Mouse (Mus musculus): ENCODE data around the gene Tut7.
"Not testable (repeated sequence)": the region's sequence is repeated elsewhere in the genome, so short reads cannot be mapped to it uniquely, and the experiment has no call there.

The Tut7 gene

DNA sequence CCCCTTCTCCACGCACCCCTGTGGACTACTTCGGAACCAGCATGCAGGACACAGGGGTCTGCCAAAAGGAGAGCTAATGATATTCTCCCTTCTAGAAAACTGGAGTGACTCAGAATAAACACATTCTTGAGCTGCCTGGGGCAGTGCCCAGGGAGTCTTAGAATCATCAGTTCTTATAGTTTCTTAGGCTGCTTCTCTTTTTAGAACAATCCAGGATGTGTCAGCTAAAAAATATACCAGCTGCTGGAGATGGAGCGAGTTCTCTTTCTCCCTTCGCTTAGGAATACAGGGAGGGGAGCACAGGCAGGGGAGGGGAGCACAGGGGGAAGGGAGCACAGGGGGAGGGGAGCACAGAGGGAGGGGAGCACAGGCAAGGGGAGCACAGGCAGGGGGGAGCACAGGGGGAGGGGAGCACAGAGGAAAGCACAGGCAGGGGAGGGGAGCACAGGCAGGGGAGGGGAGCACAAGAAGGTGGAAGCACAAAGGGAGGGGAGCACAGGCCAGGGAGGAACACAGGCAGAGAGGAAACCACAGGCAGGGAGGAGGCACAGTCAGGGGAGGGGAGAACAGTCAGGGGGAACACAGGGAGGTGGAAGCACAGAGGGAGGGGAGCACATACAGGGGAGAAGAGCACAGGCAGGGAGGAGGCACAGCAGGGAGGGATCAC, 12.0 kb upstream of the Tut7 start:
- in situ Hi-C loops (cut with MboI; ENCODE audit: low sequenced_read_pairs) = loop anchor here (25.0 kb wide), 1 partner anchor 1198 kb away; no protein-coding TSS in a partner anchor

GRCm38 (mm10) chr13:59832871-59833270, 9.9 kb upstream of the Tut7 start:
- in situ Hi-C loops (cut with MboI; ENCODE audit: low sequenced_read_pairs) = loop anchor here (25.0 kb wide), 1 partner anchor 1196 kb away; no protein-coding TSS in a partner anchor

DNA sequence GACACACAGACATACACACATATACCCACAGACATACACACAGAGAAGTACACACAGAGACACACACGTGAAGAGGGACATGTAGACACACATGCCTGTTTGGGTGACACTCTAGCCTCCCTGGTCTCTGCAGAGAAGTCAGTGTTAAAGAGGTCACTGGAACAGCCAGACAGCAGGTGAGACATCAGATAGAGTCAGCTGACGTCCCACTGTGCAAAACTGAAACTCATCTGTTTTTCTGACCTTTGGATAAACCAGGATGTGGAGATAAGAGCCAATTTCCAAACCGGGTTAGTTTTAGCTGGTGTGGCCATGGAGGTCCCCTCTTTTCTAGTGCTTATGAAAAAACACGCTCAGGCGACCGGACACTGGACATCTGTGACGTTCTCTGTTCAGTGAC, 9.5 kb upstream of the Tut7 start:
- in situ Hi-C loops (cut with MboI; ENCODE audit: low sequenced_read_pairs) = loop anchor here (25.0 kb wide), 1 partner anchor 1195 kb away; no protein-coding TSS in a partner anchor

DNA sequence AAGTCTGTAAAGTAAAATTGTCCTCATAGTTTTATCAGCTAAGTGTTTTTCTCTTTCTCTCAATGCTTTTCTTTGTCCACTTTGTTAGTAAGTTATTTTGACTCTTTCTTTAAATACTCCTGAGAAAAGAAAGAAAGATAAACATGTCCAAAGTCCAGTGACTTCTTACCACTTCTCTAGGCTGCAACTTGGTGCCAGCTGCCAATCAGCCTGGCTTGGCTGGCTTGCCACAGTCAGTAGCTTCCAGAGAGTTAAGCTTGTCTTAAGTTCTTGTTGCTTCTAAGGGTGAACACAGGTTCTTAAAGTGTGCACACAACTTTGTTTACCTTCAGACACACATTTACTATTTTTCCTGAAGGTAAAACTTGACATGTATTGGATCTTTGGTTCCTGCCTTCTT, 3.0 kb upstream of the Tut7 start:
- in situ Hi-C loops (cut with MboI; ENCODE audit: low sequenced_read_pairs) = loop anchor here (25.0 kb wide), 1 partner anchor 1189 kb away; no protein-coding TSS in a partner anchor

GRCm38 (mm10) chr13:59820836-59821235, 2.1 kb downstream of the Tut7 start:
- in situ Hi-C loops (cut with MboI; ENCODE audit: low sequenced_read_pairs) = no loop called here

- in situ Hi-C loops (cut with MboI; ENCODE audit: low sequenced_read_pairs) = no loop called here
Observed at GRCm38 (mm10) chr13:59820114-59820513, 2.8 kb downstream of the Tut7 start.

GRCm38 (mm10) chr13:59817352-59817751, 5.6 kb downstream of the Tut7 start:
- in situ Hi-C loops (cut with MboI; ENCODE audit: low sequenced_read_pairs) = no loop called here

DNA sequence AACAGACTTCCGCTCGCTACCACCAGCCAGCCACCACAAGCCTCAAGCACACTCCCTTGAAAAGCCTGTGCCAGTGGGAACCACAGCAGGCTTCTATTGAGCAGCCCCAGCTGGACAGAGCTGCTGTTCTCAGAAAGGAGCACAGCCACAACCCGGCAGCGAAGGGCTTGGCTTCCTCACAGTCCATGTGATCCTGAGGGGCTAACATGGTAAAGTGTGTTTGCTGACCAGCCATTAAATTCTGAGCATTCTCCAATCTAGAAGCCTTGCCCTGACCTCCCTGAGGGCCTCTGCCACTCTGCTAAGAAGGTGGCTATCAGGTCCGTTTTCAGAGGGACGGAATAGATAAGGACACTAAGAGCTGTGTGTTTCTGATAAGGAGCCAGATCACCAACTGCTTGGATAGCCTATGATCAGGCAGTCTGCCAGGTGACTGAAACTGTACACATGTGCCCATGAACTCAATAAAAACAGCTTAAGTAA, 8.8 kb downstream of the Tut7 start:
- in situ Hi-C loops (cut with MboI; ENCODE audit: low sequenced_read_pairs) = no loop called here

GRCm38 (mm10) chr13:59811581-59811980, 11.4 kb downstream of the Tut7 start:
- in situ Hi-C loops (cut with MboI; ENCODE audit: low sequenced_read_pairs) = no loop called here

DNA sequence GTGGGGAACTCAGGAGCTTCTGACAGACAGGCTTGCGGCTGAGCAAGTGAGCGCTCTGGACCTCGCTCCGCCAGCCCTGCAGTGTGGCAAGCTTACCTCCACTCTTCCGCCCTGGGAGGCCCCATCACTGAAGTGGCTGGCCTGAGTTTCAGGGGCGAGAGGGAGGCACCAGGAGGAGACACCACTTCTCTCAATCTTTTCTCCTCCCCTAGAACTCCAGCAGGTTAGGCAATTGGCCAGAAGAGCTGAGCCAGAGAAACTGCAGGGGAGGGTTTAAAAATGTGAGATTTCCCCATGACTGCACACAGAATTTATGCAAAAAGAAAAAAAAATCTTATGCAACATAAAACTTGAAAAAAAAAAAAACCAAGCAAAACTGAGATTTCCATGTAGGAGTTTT, 21.9 kb downstream of the Tut7 start:
- in situ Hi-C loops (cut with MboI; ENCODE audit: low sequenced_read_pairs) = no loop called here

- in situ Hi-C loops (cut with MboI; ENCODE audit: low sequenced_read_pairs) = no loop called here
Observed at GRCm38 (mm10) chr13:59800077-59800476, 22.9 kb downstream of the Tut7 start.

GRCm38 (mm10) chr13:59798306-59798705, 24.6 kb downstream of the Tut7 start:
- in situ Hi-C loops (cut with MboI; ENCODE audit: low sequenced_read_pairs) = no loop called here

DNA sequence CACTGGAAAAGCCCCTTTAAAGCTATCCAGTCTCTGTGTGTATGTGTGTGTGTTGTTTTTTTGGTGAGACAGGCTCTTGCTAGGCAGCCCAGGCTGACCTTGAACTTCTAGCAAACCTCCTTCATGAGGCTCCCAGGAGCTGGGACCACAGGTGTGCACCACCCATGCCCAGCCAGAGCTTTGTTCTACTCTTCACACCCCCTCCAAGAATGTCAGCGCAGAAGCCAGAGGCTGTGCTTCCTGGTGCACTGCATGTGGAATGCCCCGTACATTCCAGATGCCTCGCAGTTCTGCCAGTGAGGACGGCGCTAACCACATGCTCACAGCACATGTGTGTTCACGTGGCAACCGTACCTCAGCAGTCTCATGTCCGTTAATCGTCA, 26.5 kb downstream of the Tut7 start:
- in situ Hi-C loops (cut with MboI; ENCODE audit: low sequenced_read_pairs) = no loop called here

DNA sequence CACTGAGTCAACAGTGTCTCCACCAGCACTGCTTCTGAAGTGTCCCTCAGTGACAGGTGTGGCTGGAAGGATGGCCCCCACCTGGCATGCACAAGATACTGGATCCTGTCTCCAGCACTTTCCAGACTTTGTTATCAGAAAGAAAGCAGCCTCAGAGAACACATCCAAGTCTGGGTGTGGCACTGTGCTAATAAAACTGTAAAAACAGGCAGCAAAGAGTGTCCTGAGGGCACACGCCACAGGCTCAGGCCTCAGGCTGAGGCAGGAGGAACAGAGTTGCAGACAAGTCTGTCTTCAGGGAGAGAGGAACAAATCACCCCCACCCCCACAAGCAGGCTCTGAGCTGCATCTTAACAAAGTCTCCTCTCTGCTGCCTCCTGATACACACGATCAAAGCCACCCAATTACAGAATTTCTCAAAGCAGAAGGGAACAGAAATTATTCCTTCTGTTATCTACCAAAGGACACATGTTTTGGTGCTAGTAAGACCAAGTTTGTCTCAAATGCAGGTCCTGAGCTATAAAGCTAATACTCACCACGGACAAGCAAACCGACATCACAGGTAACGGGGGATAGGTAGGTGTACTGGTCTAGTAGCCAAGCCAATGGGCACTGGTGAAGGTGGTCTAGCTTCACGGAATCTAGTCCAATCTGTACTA, 27.0 kb downstream of the Tut7 start:
- in situ Hi-C loops (cut with MboI; ENCODE audit: low sequenced_read_pairs) = no loop called here

DNA sequence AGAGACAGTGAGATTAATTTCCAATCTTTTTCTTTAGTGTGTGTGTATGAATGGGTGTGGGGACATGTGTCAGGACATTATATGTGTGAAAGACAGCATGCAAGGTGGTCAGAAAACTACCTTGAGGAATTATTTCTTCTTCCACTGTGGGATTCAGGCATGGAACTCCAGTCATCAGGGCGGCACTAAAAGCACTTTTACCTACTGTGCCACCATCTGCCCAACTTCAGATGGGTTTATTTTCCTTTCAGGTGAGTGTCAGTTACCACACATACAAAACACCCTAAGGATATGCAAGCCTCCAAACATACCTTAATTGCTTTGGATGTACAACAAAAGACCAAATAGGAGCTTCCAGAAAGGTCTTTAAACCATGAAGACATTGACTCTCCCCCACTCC, 28.2 kb downstream of the Tut7 start:
- in situ Hi-C loops (cut with MboI; ENCODE audit: low sequenced_read_pairs) = no loop called here

DNA sequence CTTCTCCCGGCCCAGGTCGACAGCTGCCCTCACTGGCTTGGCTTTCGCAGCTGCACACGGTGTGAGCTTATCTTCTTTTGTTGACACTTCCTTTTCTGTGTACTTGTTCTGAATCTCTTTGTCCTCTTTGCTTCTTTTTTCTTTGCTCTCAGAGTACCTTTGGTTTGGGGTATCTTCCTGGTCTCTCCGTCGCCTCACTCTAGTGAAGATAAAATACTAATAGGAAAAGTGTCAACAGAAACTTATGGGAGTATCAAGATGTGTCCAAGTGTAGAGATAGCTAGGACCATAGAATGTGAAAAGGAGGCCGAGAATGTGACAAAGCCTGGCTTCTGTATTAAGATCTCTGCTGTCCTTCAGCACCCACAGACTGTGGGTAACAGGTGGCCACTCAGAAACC, 40.8 kb downstream of the Tut7 start, which contains the start of gene Gm49354:
Gm49354 (minus strand) TSS at position 101 of the 400 bp plus-strand sequence.
- in situ Hi-C loops (cut with MboI; ENCODE audit: low sequenced_read_pairs) = no loop called here

DNA sequence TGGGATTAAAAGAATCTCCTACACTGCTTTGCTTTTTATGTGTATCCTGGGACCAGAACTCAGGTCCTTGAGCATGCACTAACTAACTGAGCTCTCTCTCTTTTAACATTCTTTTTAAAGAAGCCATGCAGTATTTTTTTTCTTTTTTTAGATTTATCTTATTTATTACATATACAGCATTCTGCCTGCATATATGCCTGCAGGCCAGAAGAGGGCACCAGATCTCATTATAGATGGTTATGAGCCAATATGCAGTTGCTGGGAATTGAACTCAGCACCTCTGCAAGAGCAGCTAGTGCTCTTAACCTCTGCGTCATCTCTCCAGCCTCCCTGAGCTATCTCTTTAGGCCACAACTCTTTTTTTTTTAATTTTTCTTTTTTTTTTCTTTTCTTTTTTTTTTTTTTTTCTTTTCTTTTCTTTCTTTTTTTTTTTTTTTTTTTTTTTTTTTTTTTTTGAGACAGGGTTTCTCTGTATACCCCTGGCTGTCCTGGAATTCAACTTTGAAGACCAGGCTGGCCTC, 43.1 kb downstream of the Tut7 start:
- in situ Hi-C loops (cut with MboI; ENCODE audit: low sequenced_read_pairs) = not testable (repeated sequence)

DNA sequence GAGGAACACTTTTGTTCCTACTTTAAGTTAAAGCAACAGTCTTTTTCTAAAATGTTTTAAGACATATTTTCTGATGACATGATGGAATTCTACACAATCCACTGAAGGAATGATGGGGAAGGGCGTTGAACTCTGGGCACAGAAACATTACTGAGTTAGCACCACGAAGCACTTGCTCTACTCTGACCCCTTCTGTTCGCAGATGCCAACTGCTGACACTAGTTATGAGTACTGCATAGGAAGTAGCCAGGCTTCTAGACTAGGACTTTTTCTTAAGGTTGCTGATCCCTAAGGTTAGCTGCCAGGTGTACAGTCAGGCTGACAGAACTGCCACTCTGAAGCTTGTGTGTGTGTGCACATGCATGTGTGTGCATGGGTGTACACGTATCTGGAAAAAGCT, 43.7 kb downstream of the Tut7 start:
- in situ Hi-C loops (cut with MboI; ENCODE audit: low sequenced_read_pairs) = no loop called here

- in situ Hi-C loops (cut with MboI; ENCODE audit: low sequenced_read_pairs) = no loop called here
Observed at GRCm38 (mm10) chr13:59775168-59775567, 47.8 kb downstream of the Tut7 start.

DNA sequence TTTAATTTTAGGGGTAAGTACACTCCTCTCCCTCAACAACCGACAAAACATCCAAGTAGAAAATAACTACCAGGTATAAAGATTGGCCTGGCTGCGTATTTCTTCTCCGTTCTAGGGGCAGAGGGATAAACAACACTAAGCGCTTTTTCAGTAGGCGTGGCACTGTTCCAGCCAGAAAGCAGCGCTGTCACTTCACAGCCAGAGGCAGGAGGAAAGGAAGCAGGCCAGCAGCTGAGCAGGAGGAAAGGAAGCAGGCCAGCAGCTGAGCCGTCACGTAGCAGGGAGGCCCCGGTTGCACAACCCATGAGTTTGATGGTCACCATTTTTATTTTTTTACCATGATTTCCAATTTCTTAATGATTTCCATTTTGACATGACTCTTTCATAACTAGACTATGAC, 51.7 kb downstream of the Tut7 start:
- in situ Hi-C loops (cut with MboI; ENCODE audit: low sequenced_read_pairs) = no loop called here

DNA sequence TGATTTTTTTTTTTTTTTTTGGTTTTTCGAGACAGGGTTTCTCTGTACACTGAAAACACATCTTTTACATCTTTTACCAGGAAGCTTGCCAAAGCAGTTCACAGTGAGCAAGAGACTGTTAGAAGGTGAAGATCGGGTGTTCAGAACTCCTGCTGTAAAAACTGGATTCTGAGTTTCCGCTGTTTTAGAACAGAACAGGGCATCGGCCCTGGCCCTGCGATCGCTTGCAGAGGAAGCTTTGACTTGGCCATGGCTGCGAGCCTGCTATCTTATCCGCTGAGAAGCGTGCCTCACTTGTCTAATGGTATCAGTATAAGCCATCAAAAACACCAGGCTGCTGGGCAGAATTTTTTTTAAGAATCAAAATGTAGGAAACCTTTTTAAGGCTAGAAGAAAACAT, 52.1 kb downstream of the Tut7 start:
- in situ Hi-C loops (cut with MboI; ENCODE audit: low sequenced_read_pairs) = no loop called here

- in situ Hi-C loops (cut with MboI; ENCODE audit: low sequenced_read_pairs) = no loop called here
Observed at GRCm38 (mm10) chr13:59770164-59770562, 52.8 kb downstream of the Tut7 start.
